Mouse (Mus musculus) embryo, embryonic 10 days (tissue): ENCODE data around the gene Odf2l.
A peak's percentile ranks its signal among the peaks of the same experiment; 100 is the strongest.

Experiments used
- DNase-seq: peaks from one replicate; pipeline ENCODE4 v3.0.0-alpha.2; 2015; ENCODE audit warnings: low spot score

Gene Odf2l

DNA sequence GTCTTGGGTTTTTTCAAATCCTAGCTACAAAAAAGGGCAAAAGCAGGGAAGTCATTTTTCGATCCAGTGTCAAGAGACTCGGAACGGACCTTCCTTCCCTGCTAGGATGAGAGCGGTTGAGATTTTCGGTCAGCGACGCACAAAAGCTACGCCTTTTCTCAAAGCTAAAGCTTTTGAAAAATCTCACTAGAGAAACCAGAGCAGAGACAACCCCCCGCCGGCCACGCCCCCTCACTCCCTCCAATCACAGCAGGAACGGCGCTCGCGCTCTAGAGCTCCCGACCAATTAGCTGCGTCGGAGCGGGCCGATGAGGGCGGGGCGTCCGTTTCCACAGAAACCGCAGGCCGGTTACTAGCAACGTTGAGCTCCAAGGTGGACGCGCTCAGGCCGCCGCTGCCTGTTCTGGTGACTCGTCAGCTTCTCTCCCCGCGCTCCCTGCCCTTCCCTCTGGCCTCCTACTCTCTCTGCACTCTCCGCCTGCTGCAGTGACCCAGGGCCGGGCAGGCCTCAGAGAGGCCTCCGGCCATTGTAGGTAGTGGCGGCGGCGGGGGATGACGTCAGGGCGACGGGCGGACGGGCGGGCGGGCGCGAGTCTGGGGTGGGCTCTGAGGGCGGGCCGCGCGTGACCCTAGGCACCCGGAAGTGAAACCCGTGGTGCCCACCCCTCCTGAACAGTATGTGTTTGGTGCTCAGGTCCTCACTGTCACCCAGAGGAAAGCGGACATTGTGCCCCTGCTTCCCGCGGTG lies at the start of gene Odf2l:
Gene Odf2l, plus strand, starts transcription at position 335 of the 748 bp plus-strand sequence.
- DNase-seq: peak; percentile 96

GRCm38 (mm10) chr3:145068964-145069363 lies 49.4 kb upstream of the Odf2l start:
- DNase-seq: no peak

DNA sequence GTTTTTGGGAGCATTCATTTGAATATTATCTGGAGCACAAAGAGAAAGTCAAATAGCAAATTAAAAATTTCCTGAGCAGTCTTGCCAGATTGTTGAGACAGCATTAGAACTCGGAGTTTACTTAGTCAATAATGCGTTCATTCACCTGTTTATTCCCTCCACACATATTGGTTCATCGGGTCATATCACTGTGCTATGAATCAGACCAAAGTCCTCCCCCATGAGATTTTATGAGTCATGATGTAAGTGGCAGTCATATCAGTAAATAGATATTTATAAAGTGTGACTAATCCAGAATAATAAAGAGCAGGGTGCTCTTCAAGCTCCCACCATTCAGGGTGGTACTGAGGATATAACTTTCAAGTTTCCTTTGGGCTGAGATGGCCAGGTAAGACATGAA lies 46.0 kb upstream of the Odf2l start:
- DNase-seq: no peak

- no peak for DNase-seq
Measured at GRCm38 (mm10) chr3:145078405-145078804, 40.0 kb upstream of the Odf2l start.

- DNase-seq: no peak
Measured at GRCm38 (mm10) chr3:145080904-145081303, 37.5 kb upstream of the Odf2l start.

DNA sequence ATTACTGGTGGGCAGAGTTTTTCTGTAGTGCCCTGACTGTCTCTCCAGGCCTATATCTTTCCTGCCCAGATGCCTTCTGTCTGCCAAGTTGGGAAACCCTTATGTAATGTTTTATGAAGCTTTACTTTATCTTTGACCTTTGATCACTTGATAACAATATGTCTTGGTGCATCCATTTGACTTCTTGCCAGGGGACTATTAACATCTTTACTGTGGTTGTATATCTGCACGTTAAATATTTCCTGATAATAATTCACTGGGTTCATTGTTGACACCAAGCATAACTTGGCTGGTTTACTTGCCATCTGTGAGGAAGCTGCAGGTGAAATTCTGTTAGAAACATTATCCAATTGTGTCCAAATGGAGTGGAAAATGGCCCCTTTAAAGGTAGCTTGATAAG lies 35.3 kb upstream of the Odf2l start:
- DNase-seq: no peak

GRCm38 (mm10) chr3:145086180-145086579 lies 32.2 kb upstream of the Odf2l start:
- DNase-seq: no peak

GRCm38 (mm10) chr3:145087857-145088598 lies 30.4 kb upstream of the Odf2l start:
- no peak for DNase-seq

GRCm38 (mm10) chr3:145099291-145099690 lies 19.1 kb upstream of the Odf2l start, which contains the start of gene Clca2:
Clca2 (minus strand) TSS chr3:145099443.
- DNase-seq: no peak

DNA sequence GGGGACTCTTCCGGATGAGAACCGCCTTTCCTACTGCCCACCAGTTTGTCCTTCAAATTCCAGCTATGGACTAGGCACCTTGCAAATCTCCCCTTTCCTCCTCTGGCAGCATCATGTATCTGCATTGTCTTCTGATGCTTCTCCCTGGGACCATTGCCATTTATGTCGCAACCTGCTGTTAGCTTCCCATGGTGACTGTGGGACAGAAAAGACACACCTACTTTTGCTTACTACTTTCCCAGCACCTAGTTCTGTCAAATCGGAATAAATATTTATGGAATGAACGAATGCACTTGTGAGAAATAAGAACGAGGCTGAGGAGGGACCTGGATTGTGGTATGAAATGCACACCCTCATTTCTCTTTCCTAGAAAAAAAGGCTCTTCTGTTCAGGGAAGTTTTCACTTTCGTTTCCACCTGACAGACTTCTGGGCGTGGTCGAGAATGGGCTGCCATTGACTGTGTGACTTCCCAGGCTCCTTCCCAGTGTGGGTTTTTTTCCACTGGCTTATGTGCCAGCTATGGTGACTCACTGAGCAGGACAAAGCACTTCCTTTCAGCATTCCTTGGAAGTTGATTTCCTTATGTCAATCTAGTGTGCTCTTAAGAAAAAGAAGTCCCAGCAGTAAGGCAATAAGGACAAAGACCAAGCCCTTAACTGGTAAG lies 16.4 kb upstream of the Odf2l start:
- no peak for DNase-seq

GRCm38 (mm10) chr3:145103321-145103720 lies 15.1 kb upstream of the Odf2l start:
- DNase-seq: no peak

DNA sequence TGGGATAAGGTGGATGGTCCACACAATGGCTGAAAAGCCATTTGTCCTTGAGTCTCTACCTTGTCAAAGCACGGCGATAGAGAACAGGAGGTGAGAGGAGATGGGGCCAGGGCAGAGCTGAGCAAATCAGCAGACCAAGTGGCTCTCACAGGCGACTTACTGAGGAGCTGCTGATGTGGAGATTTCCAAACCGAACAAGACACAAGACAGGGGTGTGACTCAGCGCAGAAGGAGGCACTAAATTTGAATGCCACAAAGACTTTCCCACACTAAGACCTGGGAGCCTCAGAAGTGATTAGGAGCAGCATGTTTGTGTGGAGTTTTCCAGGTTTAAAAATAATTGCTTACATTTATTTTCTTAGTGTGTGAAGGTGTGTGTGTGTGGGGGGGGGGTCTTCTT lies 14.6 kb upstream of the Odf2l start:
- DNase-seq: no peak

DNA sequence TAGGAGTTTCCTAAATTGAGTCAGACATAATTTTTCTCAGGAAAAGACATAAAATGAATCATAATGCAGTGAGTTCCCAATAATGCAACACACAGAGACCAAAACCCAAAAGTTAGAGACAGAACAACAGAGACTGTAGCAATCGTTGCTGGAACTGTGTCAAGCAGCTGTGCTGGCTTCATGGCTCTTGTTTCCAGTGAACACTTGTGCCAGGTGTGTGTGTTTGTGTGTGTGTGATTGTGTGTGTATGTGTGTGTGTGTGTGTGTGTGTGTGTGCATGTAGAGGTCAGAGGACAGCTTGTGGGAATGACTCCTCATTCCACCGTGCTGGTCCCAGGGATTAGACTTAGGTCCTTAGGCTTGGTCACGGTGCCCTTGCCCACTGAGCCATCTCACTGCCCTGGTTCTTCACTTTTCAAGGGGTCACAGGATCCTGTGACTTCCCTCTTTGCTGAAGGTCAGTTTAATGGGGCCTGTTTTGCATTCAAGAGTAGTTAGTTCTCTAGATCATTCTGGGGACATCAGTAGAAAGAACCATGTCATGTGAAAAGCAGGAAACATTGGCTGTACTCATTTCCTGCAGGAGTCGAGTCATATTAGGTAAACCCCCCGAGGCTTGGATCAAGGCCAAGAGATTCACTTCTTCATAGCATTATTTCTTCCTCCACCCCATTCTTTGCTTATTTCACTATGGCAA lies 13.2 kb upstream of the Odf2l start:
- DNase-seq: no peak

- no peak for DNase-seq
Measured at GRCm38 (mm10) chr3:145105773-145106504, 12.4 kb upstream of the Odf2l start.

DNA sequence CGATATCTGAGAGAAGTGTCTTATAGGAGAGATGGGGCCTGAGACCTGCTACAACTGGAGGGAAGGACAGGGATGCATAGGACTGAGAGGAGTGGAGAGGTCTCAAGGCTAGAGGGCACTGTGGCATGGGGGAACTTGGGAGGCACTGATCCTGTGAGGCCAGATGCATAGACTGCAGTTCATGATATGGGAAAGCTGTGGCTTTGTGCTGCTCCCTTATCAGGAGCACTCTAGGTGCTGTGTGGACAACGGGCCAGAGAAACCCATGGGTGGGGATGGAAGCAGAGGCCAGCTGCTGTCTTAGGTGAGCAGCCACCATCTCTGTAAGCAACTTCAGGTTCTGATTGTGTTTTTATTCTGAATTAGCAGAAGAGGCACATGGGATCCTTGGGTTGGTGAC lies 3.2 kb upstream of the Odf2l start:
- no peak for DNase-seq

DNA sequence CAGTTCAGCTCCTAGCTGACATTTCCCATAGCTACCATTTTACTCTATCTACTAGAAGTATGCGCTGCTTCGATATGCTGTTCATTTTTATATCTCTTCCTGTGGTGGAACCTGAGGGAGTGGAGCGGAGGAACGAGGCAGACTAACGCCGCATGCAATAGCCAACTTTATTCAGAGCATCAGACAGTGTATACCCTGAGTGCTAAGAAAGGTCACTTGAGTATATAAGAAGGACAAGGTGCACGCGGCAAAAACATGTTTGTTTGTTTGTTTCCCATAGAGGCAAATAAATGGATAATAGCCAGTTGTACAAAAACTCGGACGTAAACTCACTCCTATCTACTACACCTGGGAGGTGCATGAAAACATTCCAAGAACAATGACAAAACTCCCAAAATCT lies 751 bp upstream of the Odf2l start:
- no peak for DNase-seq

DNA sequence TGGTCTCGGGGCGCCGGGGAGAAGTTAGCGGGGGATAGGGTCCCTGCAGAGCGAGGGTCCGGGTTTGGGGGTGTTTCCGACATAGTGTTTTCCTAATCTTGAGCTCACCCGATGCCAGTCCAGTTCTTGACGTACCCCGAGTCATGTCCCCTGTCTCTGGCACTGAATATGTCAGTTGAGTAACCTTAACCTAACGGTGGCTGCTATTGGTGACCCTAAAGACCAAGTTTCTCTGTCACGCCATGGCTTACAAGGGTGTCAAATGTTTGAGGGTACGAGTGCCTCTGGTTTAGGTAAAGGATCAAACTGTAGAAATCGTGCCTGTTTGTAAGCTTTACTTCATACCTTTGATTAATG lies 592 bp downstream of the Odf2l start:
- DNase-seq: no peak

DNA sequence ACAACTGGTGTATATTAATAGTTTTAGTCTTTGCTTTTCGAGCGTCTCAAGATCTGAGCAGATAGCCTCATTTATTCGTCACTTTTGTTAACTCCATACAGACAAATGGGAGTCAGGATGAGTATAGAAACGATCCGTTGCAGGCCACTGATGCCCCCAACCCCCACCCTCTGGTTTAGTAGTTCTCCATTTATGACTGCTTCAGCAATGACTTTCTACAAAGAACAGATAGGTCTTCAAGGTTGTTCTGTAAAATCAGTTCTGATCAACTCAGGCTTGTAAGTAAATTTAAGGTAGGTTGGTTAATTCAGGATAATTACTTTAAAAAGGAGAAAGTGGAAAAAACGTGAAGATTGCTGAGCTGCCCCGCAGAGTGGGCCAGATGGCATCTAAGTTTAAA lies 1.0 kb downstream of the Odf2l start:
- DNase-seq: no peak

DNA sequence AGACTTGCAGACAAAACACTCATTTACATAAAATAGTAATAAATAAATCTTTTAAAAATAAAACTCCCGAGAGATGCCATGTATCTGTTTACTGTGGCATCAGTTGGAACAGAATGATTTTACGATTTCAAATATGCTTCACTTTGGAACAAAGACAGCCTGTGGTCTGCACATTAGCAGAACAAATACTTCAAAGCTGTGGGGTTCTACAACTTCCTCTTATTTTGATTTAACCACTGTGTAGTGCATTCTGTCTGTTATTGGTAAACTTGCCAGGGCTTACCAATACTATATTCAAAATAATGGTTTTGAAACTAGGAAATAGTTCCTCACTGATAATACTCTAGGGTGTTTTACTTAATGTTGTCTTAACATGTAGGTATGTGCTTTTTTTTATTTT lies 8.2 kb downstream of the Odf2l start:
- no peak for DNase-seq

- DNase-seq: no peak
Measured at GRCm38 (mm10) chr3:145129356-145129755, 11.0 kb downstream of the Odf2l start.

GRCm38 (mm10) chr3:145131210-145131868 lies 13.0 kb downstream of the Odf2l start:
- DNase-seq: peak; percentile 70
